Mouse (Mus musculus): Measurements from ENCODE around the gene Kcnk6.

Gene Kcnk6

DNA sequence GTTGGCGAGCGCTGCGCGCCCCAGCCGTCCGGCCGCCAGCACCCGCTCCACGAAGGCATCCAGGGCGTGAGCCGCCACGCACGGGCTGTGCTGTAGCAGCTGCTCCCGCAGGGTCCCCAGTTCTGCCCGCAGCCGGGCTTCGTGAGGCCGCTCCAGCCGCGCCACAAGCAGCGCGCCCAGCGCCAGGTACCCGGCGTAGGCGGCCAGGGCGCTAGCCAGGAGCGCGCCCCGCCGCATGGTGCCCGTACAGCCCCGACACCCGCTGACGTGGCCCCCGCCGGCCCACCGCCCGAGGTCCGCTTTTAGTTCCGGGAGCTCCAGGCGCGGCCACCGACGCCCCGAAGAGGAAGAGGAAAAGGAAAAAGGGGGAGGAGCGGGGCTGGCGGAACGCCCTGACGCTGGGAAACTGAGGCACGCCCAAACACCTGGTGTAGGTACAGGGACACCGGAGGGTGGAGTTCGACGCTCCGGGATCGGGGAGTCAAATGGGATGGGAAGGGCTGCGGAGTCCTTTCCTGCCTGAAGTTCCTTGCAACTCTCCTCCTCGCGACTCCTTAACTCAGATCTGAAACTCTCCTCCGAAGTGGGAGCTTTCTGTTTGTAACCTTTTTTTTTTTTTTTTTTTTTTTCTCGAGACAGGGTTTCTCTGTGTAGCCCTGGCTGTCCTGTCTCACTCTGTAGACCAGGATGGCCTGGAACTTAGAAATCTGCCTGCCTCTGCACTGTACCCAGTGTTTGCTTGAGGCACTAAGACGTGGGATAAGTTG lies at the start of gene Kcnk6:
TSS of gene Kcnk6 (minus strand) at position 269 of the 767 bp plus-strand sequence.
- WGBS, result 1% methylated on average over 62 of the region's 62 CpGs

DNA sequence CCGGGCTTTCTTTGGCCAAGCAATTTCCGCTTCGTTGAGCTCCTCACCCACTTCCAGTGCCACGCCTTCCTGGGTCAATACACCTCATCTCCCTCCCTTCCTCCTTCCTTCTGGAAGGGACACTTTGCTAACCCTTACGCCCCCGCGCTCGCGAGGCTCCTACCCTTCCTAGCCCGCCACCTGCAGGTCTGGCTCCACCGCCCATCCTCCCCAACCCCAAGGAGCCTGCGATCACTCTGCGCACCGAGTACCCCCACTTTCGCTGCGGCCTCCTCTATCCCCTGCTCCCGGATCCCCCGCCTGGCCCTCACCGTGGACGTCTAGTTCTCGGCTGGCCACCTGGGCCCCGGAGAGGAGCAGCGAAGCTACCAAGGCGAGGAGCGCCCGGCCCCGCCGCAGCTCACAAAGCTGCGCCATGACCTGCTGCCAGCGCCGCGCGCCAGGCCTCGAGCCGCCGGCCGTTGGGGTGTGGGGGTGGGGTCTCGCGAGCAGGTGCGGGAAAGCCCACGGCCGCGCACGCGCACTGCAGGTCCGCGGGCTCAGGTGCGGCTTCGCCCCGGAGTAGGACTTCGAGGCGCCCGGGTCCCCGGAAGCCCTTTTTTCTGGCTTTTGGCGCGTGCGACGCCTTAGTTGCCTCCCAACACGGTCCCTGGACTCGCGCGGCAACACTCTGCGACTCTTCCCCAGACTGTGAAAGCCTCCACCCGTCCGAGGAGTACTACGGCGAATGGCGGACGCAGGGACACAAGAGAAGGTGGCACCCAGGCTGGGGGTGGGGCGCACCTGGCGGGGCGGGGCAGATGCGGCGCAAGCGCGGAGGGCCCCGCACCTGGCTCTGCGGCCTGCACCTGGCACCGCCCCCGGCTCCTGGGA lies 49.1 kb upstream of the Kcnk6 start, which contains the start of gene Spint2:
TSS of gene Spint2 (minus strand) at position 712 of the 873 bp plus-strand sequence.
- WGBS, result under 1% methylated on average over 80 of the region's 80 CpGs

DNA sequence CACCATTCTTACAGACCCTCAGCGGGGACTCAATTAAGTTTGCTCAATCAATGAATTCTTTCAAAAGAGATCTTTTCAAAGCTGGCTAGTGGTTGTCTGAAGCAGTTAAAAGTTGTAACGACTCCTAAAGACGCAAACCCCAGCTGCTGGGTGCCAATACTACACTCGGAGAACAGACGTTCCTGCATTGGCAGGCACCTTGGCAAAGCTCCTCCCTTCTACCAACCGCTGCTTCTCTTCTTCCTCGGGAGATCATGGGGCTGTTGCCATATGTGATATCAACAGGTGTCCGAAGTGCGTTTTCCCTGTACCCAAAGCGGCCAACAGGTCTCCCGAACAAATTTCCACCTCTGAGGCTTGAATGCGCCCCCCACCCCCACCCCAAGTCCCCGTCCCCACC lies 48.5 kb upstream of the Kcnk6 start:
- WGBS, result 13% methylated on average over 13 of the region's 13 CpGs

DNA sequence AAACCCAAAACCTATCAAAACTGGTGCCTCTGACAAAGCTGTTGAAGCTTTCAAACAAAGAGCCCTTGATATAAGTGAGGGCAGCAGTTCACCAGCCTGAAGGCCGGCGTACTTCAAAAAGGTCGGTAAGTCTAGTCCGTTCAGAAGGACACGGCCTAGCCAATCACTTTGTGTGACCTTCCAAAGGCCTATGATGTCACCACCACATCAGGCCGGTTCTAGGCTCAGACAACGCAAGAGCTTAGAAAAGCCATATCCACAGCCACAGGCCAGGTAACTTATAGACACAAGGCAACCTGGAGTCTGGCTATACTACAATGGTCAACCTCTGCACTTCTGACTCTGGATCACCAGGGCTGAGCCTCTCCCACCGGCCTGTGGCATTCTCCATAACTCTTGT lies 47.6 kb upstream of the Kcnk6 start:
- WGBS, result 93% methylated on average over 8 of the region's 8 CpGs

DNA sequence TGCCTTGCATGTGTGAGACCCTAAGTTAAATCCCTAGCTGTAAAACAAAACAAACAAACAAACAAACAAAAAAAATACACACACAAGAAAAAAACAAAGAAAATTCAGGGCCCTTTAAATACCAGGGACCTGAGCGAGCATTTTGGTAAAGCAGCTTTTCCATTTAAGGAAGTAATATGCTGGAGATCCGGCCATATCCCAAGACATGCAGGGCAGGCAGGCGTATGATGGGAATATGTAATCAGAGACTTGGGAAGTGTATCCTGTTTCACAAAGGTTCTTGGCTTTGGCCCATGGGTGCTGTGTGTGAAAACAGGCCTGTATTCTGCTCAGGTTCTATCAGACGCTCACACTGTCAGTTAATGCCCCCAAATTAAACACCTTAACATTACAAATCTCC lies 45.2 kb upstream of the Kcnk6 start:
- WGBS, result 90% methylated on average over 4 of the region's 4 CpGs

DNA sequence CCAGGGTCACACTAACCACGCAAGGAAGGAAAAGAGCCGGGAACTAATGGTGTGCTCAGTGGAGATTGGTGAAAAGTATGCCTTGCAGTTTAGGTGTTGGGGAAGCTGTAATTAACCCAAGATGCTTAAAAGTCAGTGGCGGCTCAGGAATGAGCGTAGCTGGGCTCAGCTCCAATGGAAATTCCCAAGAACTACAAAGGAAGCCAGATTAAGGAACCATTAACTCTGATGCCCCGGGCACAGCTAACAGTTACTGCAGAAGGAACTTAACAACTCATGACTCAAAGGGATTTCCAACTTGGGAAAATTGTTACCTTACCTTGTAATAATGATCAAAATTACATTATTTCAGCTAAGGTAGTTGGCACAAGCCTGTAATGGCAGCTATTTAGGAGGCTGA lies 44.4 kb upstream of the Kcnk6 start:
- WGBS, result 69% methylated on average over 5 of the region's 5 CpGs

DNA sequence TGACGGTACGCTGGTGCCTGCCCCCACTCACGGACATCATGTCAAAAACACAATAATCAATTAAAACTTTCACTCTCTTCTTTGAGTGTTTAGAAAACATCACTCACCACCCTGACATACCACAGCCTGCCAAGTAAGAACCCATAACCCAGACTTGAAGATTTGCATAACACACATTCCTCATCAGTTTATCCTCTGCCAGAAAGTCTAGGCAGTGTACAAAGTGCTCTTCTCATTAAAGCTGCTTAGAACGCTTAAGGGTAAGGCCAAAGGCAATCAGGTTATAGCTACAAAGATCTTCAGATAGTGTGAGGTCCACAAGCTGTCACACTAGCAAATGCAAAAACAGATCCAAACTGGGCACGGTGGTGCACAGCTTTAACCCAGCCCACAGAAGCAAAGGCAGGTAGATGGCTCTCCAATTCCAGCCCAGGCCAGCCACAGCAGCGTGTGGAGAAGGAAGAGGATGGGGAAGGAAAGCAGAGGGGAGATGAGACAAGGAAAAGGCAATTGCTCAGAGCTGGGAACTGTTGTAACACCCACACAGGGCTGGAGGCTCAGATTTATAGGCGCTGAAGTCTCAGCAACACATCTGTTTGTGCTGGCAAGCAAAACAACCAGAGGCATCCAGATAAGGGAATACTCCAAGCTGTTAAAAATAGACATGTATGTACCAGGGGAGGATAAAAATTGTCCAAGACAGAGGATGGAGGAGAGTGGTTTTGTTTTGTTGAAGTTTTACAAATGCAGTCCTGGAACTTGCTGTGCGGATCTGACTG lies 39.6 kb upstream of the Kcnk6 start:
- 49% methylated on average over 8 of the region's 8 CpGs for WGBS

DNA sequence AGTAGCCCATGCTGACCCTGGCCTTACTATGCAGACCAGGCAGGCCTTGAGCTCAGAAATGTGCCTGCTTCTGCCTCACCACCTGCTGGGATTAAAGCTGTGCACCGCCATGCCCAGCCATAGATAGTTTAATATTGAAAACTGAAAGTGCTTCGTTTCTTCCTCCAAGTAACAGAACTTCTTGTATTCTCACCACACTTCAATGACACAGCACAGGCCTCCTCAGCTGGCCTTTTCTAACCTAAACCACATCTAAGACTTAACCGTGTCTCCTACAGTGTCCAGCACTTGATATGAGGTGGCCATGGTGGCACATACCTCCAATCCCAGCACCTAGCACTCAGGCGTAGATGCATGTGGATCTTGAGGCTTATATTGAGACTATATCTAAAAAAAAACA lies 38.1 kb upstream of the Kcnk6 start:
- 93% methylated on average over 4 of the region's 4 CpGs for whole genome bisulfite sequencing

DNA sequence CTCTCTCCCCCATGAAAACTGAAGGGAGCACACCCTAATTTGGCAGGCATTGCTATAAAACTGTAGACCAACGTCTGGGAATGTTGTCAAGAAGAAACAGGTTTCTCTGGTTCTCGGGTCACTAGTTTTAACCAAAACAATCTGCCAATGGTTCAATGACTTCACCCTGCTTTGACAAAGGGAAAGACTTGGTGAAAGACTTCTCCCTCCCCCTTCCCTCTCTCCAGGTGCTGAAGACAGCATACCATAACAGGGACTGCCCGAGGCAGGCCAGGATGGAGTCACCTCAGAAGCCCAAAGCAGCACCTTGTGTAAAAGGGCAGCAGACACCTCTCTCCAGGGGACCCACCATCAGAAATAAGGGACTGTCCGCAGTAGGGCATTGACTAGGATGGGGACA lies 34.6 kb upstream of the Kcnk6 start:
- WGBS, result 83% methylated on average over 4 of the region's 4 CpGs

DNA sequence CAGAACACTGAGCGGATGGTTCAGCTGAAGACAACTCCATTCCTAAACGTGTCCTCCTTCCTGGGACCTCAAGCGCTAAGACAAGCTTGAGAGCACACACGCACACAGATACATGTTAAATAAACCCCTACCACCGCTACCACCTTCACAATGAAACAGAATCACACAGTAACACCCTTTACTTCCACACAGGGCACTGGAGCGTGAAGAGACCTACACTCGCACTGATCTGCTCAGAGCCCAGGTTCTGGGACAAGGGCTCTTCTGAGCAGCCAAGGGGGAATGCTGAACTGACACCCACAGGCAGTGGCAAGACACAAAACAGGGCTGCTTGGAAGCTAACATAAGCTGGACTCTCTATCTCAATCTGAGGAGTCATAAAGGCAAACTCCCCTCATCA lies 33.3 kb upstream of the Kcnk6 start:
- 95% methylated on average over 7 of the region's 7 CpGs for WGBS

DNA sequence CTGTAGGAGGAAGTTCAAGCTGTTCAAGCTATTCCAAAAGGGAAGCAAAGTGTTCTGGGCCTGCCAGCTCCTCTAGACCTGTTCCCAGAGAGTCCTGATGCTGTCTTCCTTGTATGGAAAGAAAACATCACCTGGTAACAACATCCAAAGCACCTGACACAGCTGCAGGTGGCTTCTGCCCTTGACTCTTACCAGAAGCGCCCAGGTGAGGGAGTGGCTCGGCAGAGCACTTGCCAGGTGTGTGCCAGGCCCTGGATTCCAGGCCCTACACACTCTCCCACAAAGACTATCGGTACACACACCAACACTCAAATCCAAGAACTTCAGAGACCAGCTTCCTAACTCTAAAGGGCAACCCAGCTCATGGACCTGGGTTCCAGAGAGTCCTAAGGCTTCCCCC lies 31.5 kb upstream of the Kcnk6 start:
- 98% methylated on average over 3 of the region's 3 CpGs for whole genome bisulfite sequencing

DNA sequence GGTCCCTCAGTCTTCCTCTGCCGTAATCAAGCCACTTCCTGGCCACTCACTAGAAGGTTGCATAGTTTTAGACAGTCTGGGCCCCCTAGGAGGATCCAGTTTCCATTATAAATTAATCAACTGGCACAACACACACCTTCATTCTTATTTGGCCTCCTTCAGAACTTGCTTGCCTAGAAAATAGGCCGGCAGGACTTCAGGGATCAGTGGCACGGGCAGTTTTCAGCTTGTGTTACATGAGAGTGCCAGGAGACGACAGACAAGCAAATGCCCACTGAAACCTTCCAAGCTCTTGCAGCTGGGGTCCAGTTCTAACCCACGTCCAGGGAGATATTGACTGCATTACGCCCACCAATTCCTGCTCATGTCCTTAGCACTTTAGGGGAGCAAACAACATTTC lies 29.8 kb upstream of the Kcnk6 start:
- 87% methylated on average over 6 of the region's 6 CpGs for WGBS

DNA sequence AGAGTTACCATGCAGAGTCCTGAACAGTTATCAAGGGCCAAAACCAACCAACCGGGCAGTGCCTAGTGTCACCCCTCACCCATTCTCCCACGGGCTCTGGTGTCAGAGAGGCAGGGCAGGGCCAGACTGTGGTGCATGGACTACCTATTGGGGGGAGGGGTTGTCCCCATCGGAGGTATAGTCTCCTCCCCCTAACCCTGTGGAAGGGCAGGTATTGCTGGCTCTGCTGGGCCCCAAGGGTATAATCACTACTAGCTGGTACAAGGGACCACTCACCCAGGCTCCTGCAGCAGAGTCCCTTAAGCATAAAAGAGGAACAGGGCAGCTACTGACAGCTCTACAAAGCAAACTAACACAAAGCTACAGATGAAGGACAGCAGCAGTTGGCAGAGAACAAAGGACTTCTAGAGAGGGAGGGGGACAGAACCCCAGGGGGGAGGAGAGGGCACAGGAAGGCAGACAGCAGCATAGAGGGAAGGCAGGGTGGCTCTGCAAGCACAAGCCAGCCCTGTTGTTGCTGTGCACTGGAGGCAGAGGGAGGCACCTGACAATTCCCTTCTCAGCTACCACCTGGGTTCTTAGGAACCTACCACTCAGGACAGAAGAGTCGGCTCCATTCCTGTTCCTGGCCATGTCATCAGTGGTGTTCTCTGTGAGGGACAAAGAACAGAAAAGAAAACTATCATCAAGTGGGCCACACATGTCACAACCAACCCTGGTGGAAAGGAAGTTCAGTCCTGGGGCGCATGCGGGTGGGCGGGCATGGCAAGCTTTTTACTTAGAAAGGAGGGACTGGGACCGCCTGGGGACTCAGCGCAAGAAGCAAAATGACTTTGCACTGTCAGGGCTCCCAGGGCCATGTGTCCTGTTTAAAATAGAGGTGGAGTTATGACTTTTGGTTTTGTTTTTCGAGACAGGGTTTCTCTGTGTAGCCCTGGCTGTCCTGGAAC lies 27.7 kb upstream of the Kcnk6 start:
- 81% methylated on average over 10 of the region's 10 CpGs for WGBS

DNA sequence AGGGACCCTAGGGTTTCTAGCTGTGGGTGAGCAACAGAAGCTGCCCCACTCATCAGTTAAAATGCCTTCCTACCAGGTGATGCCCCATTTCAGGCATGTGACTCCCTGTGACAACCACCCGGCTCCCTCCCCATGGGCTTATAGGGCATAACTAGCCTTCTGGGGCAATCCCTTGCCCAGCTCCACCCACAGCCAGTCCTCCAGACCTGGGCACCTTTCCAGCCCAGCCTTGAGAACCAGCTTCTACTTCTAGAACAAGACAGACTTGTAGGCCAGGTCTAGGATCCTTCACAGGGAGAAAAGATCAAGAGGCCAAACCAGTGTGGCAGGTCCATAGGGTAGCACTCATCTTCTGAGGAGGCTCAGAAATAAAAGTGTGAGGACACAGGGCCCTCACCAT lies 25.1 kb upstream of the Kcnk6 start:
- 84% methylated on average over 1 of the region's 1 CpGs for WGBS

DNA sequence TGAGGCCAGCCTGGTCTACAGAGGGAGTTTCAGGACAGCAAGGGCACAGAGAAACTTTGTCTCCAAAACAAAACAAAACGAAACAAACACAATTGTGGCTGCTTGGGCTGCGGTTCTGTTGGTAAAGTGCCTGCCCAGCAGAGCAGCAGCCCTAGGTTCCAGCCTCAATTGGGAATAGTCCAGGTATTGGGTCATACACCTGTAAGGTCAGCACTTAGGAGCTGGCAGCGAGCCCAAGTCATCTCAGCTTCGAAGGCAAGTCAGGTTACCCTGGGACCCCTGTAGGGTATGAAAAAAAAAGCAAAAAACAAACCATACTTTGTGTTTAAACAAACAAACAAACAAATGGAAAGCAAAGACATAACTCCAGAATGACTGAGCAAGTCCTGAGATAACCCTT lies 23.6 kb upstream of the Kcnk6 start:
- WGBS, result 80% methylated on average over 4 of the region's 4 CpGs

DNA sequence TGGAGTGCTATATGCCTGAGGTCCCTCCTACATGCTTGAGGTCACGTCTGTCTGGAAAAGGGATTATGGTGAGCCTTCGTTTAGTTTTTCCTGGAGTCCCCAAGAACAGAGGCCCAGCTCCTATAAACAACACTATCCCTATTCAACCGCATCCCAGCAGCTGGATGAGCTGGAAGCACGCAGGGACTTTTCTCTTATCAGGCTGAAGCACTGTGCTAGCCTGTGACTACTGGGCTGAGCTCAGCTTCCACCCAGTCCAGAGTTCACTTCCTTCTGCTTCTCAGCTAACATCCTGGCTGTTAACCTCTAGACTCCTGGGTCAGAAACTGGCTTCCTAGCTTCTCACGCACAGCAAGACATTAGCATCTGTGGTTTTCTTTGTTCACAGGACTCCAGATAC lies 21.5 kb upstream of the Kcnk6 start:
- WGBS, result 68% methylated on average over 5 of the region's 5 CpGs

DNA sequence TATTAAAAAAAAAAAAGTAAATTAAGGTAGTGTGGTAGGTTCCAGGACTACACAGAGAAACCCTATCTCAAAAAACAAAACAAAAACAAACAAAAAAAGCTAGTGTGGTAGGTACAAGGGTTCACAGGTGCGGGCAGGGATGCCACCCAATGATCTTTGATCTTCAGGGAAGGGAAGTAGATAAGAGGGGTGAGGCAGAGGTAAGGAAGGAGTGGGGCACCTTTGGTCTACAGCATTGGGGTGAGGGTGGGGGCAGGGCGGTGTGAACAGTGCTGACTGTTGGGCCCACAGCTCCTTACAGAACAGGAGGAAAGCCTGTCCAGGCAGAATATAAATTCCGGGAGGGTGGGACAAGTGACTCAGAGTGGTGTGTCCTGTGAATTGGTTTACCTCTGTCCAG lies 18.9 kb upstream of the Kcnk6 start:
- 84% methylated on average over 3 of the region's 3 CpGs for WGBS

DNA sequence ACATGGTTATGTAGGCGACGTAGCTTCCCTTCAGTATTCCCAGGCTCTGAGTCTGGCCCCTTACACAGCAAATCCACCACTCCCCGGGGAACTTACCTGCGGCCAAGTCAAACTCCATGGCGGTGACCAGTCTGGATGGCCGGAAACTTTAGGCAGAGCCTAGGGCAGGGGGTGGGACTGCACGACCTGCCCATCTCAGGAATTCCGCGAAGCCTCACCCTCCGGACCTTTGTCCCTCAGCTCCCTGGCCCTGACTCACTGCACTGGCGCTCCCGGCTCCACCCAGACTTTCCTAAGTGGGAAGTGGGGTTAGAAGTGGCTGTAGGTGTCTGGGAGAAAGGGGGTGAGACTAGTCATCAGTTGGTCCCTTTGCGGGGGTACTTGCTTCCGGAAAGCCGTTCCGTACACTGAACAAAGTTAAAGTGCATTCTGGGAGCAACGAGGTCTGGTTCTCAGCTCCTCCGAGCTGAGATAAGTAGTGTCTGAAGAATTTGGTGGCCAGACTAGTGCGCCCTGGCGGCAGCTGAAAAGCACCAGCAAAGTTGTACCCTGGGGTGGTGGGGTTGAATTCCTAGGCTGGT lies 16.0 kb upstream of the Kcnk6 start, which contains the start of gene 2200002D01Rik:
TSS of gene 2200002D01Rik (minus strand) at position 206 of the 581 bp plus-strand sequence.
- WGBS, result 55% methylated on average over 20 of the region's 20 CpGs

DNA sequence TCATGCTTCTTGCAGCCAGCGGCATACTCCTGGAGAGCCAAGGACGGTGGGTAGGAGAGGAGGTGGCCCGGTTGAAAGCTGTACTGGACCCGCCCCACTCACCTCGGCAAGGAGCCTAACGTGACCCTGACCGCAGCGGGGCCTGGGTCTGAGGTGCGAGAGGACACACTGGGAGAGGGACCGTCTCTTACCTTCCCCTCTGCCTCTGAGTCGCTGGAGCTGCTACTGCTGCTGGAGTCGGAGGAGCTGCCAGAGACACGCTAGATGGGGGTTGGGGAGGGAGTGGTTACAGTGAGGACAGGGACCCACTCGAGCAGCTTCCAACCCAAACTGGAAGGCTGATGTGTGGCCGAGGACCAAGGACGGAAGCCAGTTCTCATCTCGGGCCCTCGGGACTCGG lies 15.4 kb upstream of the Kcnk6 start:
- WGBS, result 48% methylated on average over 19 of the region's 19 CpGs

DNA sequence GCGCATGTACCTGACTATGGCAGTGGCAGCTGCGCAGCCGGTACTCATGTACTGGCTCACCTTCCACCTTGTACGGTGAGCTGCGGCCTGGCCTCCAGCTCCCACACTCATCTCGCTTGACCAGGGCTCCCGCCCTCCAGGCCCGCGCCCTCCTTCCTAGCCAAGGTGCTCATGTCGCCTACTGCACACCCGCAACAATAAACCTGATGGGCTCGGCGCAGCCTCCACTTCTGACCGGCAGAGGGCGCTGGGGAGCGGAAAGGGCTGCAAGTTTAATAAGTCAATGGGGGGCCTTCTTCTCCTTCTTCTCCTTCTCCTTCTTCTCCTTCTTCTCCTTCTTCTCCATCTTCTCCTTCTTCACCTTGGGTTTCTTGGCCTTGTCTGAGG lies 15.0 kb upstream of the Kcnk6 start:
- WGBS, result 47% methylated on average over 16 of the region's 16 CpGs

Measured in cerebral cortex, adult 2 months (tissue).